Mouse (Mus musculus): ENCODE measurements around the gene Exph5.

- no peak for TF ChIP-seq CTCF (IDR thresholded peaks at IDR 0.05)
- TF ChIP-seq EP300 (IDR thresholded peaks at IDR 0.05), result no peak
Measured at GRCm38 (mm10) chr9:53426726-53427125, 125.3 kb downstream of the Exph5 start.
